Mouse (Mus musculus) right cerebral cortex, postnatal 10 days (tissue): ENCODE measurements around the gene Anpep.

Experiments
- DNase-seq, 2 experiments: peaks; one replicate each; pipeline ENCODE4 v3.0.0; 2021; ENCODE audit warnings: low spot score in 2 of 2

Anpep gene

GRCm38 (mm10) chr7:79866294-79867000 lies 5.6 kb upstream of the Anpep start:
- no peak for DNase-seq

GRCm38 (mm10) chr7:79861794-79862193 lies 935 bp upstream of the Anpep start:
- DNase-seq: no peak

DNA sequence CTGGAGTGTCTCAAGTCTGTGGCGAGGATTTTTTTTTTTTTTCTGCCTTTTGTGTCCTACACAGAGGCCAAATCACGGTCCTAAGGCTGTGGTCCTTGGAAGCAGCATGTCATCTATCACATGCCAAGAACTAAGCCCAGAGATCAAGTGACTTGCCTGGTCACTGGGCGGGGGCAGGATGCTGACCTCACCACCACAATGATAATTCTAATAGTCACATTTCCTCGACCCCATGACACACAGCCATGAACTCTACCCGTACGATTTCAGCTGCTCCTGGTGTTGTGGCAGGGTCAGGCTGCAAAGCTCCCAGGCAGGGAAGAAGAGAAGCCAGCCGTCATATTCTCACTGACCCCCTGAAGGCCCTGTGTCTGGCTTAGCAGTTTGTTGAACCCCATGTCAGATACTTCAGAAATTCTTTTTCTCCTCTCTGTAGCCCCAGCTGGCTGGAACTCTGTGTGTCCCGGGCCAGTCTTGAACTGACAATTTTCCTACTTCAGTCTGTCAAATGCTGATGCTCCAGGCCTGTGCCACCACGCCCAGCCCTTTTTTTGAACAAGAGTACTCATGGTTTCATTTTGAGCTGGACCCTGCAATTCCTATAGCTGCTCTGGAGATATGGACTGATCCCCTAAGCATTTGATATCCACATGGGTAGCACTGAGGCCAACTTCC lies 1.8 kb downstream of the Anpep start:
- no peak for DNase-seq

DNA sequence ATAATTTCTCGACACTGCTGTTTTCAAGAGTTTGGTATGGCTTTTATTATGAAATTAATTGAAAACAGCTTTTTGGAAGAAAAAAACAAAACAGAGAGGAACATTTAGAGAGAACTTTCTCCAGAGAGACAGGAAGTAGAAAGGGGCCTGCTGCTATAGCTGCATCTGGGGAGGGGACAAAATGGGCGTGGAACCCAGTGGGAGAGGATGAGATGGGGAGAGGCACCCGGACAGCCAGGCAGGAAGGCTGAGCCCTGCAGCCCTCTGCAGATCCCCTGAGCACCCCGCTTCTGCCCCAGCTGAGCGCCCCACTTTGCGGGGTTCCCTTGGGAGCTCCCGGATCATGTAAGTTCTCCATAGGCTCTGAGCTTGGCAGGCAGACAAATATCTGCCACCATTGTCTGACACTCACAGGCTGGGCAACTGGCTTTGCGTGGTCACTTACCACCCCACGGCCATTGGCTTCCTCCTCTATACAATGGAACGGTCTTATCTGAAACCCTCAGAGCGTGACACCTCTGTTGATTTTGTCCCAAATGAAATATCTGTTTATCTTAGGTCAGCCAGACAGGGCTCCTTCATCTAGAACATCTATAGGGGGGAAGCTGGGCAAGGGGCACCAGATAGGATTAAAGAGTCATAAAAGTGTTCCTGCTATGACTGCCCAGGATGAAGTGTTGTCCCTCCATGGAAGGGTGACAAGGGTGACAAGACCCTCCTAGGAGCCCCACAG lies 2.5 kb downstream of the Anpep start:
- no peak for DNase-seq

DNA sequence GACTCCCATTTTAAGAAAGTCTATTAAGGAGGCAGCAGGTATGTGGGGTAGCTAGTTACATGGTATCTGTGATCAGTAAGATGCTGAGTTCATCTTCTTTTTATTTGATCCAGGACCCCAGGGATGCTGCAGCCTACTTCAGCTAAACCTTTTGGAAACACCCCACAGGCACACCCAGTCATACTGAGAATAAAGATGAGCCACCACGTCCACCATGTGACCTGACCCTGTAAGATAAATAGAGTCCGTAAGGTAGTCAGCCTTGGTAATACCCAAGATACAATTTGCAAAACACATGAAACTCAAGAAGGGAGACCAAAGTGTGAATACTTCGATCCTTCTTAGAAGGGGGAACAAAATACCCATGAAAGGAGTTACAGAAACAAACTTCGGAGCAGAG lies 4.6 kb downstream of the Anpep start:
- no peak for DNase-seq

- DNase-seq: no peak
These were observed 13.1 kb downstream of the Anpep start for GRCm38 (mm10) chr7:79847456-79848451.

DNA sequence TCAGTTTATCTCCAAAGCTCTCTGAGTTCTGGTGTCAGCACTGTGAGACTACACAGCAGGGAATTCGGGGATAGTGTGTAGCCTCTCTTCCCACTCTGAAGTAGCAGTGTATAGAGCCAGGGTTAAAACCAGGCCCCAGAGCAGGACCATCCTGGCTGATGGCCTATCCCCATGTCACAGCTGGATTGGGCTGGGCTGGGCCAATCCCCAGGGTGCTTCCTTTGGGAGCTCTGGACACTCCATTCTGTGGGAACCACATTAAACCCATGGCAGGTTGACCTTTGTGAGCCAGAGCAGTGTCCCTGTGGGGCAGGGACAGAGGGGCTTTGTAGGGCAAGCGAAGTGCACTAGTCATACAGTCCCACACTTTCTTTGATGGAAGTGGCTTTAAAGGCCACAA lies 14.5 kb downstream of the Anpep start:
- DNase-seq: no peak

GRCm38 (mm10) chr7:79844090-79844802 lies 16.6 kb downstream of the Anpep start:
- DNase-seq: no peak

GRCm38 (mm10) chr7:79842163-79842562 lies 18.7 kb downstream of the Anpep start:
- DNase-seq: no peak

DNA sequence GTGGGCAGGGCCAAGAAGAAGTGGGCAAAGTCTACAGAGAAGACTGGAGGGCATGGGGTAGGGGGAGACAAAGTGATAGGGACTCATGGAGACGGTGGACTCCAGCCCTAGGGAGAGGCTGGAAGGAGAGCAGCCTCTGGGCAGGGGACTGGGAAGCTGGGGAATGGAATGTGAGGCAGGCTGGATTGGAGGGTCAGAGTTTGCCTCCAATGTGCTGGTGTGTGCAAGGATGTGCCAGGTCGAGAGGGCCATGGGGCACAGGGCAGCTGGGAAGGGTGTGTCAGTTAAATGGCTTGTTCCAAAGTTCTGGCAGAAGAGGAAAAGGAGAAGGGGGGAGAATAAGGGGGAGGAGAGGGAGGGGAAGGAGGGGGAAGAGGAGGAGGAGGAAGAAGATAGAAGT lies 23.6 kb downstream of the Anpep start:
- no peak for DNase-seq

GRCm38 (mm10) chr7:79835196-79835595 lies 25.7 kb downstream of the Anpep start:
- no peak for DNase-seq

DNA sequence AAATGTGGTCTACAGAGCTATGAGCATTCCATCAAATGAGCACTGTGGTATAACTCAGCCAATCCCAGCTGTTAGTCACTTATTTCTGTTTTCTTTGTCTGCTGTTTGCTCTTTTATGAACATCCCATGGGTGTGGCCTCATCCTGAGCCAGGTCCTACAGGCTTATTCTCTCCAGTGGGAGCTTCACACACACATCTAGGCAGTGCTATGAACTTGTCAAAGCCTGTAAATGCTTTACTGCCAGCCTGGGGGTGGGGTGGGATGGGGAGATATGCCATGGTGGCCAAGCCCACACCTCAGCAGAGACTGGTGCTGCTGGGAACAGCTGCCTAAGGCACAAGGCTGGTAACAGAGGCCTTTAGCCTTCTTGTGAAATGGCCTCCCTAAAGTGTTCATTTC lies 27.9 kb downstream of the Anpep start:
- DNase-seq: no peak

- no peak for DNase-seq
These were observed 29.3 kb downstream of the Anpep start for GRCm38 (mm10) chr7:79831585-79831984.

GRCm38 (mm10) chr7:79831145-79831544 lies 29.7 kb downstream of the Anpep start:
- DNase-seq: no peak

DNA sequence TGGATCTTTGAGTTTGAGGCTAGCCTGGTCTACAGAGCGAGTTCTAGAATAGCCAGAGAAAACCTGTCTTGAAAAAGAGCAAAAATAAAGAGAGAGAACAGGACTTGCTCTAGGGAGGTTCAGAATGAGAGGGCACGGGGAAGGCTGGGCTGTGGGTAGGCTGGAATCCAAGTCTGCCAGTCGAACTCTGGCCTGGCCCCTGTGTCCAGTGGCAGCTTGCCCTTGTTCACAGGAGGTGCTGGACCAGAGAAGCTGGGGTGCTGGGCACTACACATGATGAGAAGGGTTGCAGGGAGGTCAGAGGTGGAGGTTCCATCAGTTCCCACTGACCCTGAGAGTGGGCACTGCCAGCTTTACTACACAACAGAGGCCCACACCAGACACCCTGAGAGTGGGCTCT lies 32.5 kb downstream of the Anpep start:
- no peak for DNase-seq

DNA sequence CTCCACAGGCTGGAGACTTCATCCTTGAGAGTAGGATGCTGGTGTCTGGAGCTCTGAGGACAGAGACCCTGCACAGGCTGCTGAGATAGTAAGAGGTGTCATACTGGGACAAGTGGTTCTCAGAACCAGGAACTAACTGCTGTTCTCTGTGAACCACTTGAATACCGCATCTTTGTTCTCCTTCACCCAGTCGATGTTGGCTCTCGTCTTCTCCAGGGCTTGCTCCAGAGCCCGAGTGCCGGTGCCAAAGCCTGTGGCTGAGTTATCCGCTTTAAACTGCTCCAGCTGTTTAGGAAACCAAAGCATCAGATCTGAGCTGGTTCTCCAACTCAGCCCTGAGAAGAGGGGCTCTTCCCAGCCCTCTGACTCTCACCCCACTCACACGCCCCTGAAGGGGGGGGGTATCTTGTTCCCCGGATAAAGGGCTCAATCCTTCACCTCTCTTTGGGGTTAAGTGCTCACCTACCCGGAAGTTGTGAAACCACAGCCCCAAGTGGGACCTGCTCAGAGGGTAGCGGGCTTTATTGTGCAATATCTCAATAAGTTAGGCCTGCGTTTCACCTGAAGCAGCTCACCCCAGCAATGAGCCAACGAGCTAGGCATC lies 38.7 kb downstream of the Anpep start:
- no peak for DNase-seq

DNA sequence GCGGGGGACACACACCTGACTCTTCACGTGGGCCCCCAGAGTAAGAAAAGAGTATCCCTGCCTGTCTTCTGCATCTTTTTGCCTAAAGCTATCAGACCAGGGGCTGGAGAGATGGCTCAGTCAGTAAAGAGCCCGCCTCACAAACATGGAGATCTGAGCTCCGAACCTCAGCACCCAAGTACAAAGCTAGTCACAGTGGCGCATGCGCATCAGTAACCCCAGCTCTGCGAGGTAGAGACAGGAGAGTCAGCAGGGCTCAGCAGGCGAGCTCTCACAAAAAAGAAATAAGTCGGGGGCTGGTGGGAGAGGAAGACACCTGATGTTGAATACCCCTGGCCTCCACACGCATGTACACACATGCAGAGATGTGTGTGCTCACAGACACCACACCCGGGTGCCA lies 40.9 kb downstream of the Anpep start:
- no peak for DNase-seq

DNA sequence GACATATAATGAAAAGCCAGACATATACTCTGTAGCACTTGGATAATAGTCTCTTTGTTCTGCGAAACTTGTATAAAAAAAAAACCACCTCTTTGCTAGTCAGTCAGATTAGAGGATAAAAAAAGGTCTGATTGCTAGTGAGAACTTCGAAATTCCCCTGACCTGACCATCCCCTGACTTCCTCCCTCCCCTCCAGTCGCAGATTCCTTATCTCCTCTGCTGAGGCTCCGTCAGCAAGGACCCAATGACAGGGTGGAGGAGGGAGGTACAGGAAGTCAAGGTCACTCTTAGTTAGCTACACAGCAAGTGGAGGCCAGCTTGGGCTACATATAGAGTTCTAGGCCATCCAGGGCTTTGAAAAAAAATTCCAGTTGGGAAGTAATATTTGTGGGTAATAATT lies 41.3 kb downstream of the Anpep start:
- DNase-seq: no peak

GRCm38 (mm10) chr7:79818321-79818720 lies 42.5 kb downstream of the Anpep start:
- no peak for DNase-seq

DNA sequence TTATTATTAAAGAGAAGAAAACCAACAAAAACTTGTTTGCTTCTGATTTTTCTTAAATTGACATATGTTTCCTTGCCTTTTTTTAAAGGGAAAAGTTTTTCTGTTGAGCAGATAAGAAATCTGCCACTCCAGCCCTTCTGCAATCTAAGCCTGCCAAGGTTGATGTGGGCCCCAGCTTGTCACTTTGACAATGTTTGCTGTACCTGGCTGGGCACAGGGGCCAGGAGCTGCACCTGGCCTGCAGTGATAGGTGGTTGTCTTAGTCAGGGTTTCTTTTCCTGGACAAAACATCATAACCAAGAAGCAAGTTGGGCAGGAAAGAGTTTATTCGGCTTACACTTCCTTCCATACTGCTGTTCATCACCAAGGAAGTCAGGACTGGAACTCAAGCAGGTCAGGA lies 47.5 kb downstream of the Anpep start:
- DNase-seq: no peak
